Mouse (Mus musculus) cerebellum, adult 11 months (tissue): Measurements from ENCODE around the gene Naaa.

Experiments
- DNase-seq: peaks from one replicate; pipeline ENCODE4 v3.0.0; 2022

Gene Naaa

GRCm38 (mm10) chr5:92210205-92210604 lies 67.8 kb downstream of the Naaa start:
- no peak for DNase-seq
